Mouse (Mus musculus) intestine, embryonic 14.5 days (tissue): ENCODE measurements around the gene Cacfd1. TPM values are rescaled to one million over a fixed set of nuclear protein-coding genes. Genes with fewer than 3 reads are reported as not detected.

Source experiments
- ATAC-seq: fragments of 200-750 bp; cut with Nextera tagmentation; replicated peaks from 2 replicates; pipeline ENCODE4 v1.8.0; 2017; ENCODE audit warnings: low read depth, moderate number of reproducible peaks, moderate TSS enrichment, moderate library complexity; ENCODE audit not compliant: low FRiP score, low TSS enrichment
- DNase-seq: peaks from one replicate; pipeline ENCODE4 v3.0.0-alpha.2; 2018; ENCODE audit warnings: low spot score
- H3K27ac ChIP-seq: fragments of 300-500 bp; sonication (generic); 2 replicates; pipeline ENCODE4 v1.5.1; 2014; ENCODE audit warnings: low read depth, mild to moderate bottlenecking, control low read depth
- H3K27me3 ChIP-seq: fragments of 300-500 bp; sonication (generic); replicated peaks from 2 replicates; pipeline ENCODE4 v1.6.1; 2014; ENCODE audit warnings: low read length, control low read depth; ENCODE audit not compliant: control insufficient read depth, insufficient read depth
- H3K36me3 ChIP-seq: fragments of 300-500 bp; sonication (generic); 2 replicates; pipeline ENCODE4 v1.6.1; 2014; ENCODE audit warnings: low read length, control low read depth; ENCODE audit not compliant: control insufficient read depth, insufficient read depth
- H3K4me1 ChIP-seq: fragments of 300-500 bp; sonication (generic); replicated peaks from 2 replicates; pipeline ENCODE4 v1.6.1; 2014; ENCODE audit warnings: low read length, control low read depth, mixed read lengths; ENCODE audit not compliant: control insufficient read depth, insufficient read depth
- H3K4me2 ChIP-seq: fragments of 300-500 bp; sonication (generic); 2 replicates; pipeline ENCODE4 v1.6.1; 2014; ENCODE audit warnings: low read length
- H3K4me3 ChIP-seq: fragments of 300-500 bp; sonication (generic); 2 replicates; pipeline ENCODE4 v1.5.1; 2014; ENCODE audit warnings: low read depth, low read length, control low read depth, mixed read lengths
- H3K9ac ChIP-seq: fragments of 300-500 bp; sonication (generic); 2 replicates; pipeline ENCODE4 v1.6.1; 2014; ENCODE audit warnings: mild to moderate bottlenecking, low read length
- H3K9me3 ChIP-seq: fragments of 300-500 bp; sonication (generic); 2 replicates; pipeline ENCODE4 v1.6.1; 2016; ENCODE audit warnings: low read length, control low read depth; ENCODE audit not compliant: control insufficient read depth
- whole genome bisulfite sequencing: fragments of 180-500 bp; shearing (Covaris S2); extraction: QIAGEN DNeasy Blood & Tissue Kit; methylation state at CpG from one replicate; pipeline ENCODE4 v1.1.7; 2014; 5-methylcytosine and 5-hydroxymethylcytosine counted together
- polyA plus RNA-seq: library from polyadenylated mRNA; unstranded; fragments of >200 nt; fragmentation: Nextera tagmentation; extraction: Ambion mirVana; gene quantifications from 2 replicates; pipeline ENCODE4 v1.2.1, GENCODE M21; 2014

Gene Cacfd1
- polyA plus RNA-seq, 1 experiment from 2014 or later, result 55.0 TPM

GRCm38 (mm10) chr2:27045979-27046770, 36.4 kb downstream of the Cacfd1 start:
- H3K4me2 ChIP-seq, result no peak overlapping the region
- no peaks in the 10 kb centered on the region for H3K9me3 ChIP-seq
- no peaks in the 10 kb centered on the region for H3K27me3 ChIP-seq
- ATAC-seq (no peak), DNase-seq (no peak)
- no peak overlapping the region for H3K9ac ChIP-seq
- peak overlapping the region; percentile 6; the same call in 1 of the 2 replicates for H3K27ac ChIP-seq
- H3K4me3 ChIP-seq, result no peak overlapping the region
- H3K36me3 ChIP-seq, result no peaks in the 10 kb centered on the region
- H3K4me1 ChIP-seq, result peaks cover 5% of the 10 kb centered on the region; the same call in 1 of the 2 replicates
- WGBS, result 59% methylated on average over 8 of the region's 8 CpGs

- no peak for ATAC-seq
- no peaks in the 10 kb centered on the region for H3K9me3 ChIP-seq
- H3K4me3 ChIP-seq, result no peak overlapping the region
- peaks cover 5% of the 10 kb centered on the region; the same call in 1 of the 2 replicates for H3K4me1 ChIP-seq
- 53% methylated on average over 6 of the region's 6 CpGs for WGBS
- H3K27ac ChIP-seq, result no peak overlapping the region
- no peaks in the 10 kb centered on the region for H3K27me3 ChIP-seq
- H3K36me3 ChIP-seq, result no peaks in the 10 kb centered on the region
- DNase-seq, result no peak
- no peak overlapping the region for H3K9ac ChIP-seq
- H3K4me2 ChIP-seq, result no peak overlapping the region
These were observed 39.7 kb downstream of the Cacfd1 start for GRCm38 (mm10) chr2:27049408-27049807.

- Histone ChIP-seq H3K9ac (no peak overlapping the region), H3K4me3 (no peak overlapping the region), H3K27me3 (no peaks in the 10 kb centered on the region), H3K36me3 (no peaks in the 10 kb centered on the region), H3K9me3 (no peaks in the 10 kb centered on the region), H3K27ac (no peak overlapping the region), H3K4me2 (0 out of 2 replicates have a peak overlapping the region, but pooled peaks have one; percentile 5), H3K4me1 (peaks cover 5% of the 10 kb centered on the region; the same call in 1 of the 2 replicates)
- ATAC-seq, result no peak
- 25% methylated on average over 4 of the region's 4 CpGs for WGBS
- DNase-seq, result no peak
These were observed 48.5 kb downstream of the Cacfd1 start for GRCm38 (mm10) chr2:27058251-27058650.

- no peak overlapping the region for H3K27ac ChIP-seq
- ATAC-seq, result no peak; the same call in 1 of the 2 replicates
- WGBS, result 16% methylated on average over 12 of the region's 12 CpGs
- no peak overlapping the region for H3K9ac ChIP-seq
- no peaks in the 10 kb centered on the region for H3K36me3 ChIP-seq
- H3K27me3 ChIP-seq, result no peaks in the 10 kb centered on the region
- DNase-seq, result no peak
- H3K4me3 ChIP-seq, result no peak overlapping the region
- no peaks in the 10 kb centered on the region for H3K9me3 ChIP-seq
- 0 out of 2 replicates have a peak overlapping the region, but pooled peaks have one; percentile 5 for H3K4me2 ChIP-seq
- peaks cover 5% of the 10 kb centered on the region; the same call in 1 of the 2 replicates for H3K4me1 ChIP-seq
These were observed 49.0 kb downstream of the Cacfd1 start for GRCm38 (mm10) chr2:27058751-27059150.

GRCm38 (mm10) chr2:27059187-27059586, 49.5 kb downstream of the Cacfd1 start:
- Histone ChIP-seq H3K9ac (no peak overlapping the region), H3K27me3 (no peaks in the 10 kb centered on the region), H3K4me3 (no peak overlapping the region), H3K4me1 (peaks cover 5% of the 10 kb centered on the region; the same call in 1 of the 2 replicates), H3K27ac (no peak overlapping the region), H3K4me2 (no peak overlapping the region), H3K36me3 (no peaks in the 10 kb centered on the region), H3K9me3 (no peaks in the 10 kb centered on the region)
- 65% methylated on average over 9 of the region's 9 CpGs for WGBS
- ATAC-seq (no peak), DNase-seq (no peak)

GRCm38 (mm10) chr2:27067124-27067523, 57.4 kb downstream of the Cacfd1 start:
- WGBS, result 85% methylated on average over 2 of the region's 2 CpGs
- no peaks in the 10 kb centered on the region for H3K9me3 ChIP-seq
- no peak for DNase-seq
- H3K4me3 ChIP-seq, result no peak overlapping the region
- H3K4me1 ChIP-seq, result peaks cover 10% of the 10 kb centered on the region
- H3K27me3 ChIP-seq, result no peaks in the 10 kb centered on the region
- H3K27ac ChIP-seq, result no peak overlapping the region
- no peaks in the 10 kb centered on the region for H3K36me3 ChIP-seq
- ATAC-seq, result no peak
- H3K9ac ChIP-seq, result no peak overlapping the region
- no peak overlapping the region for H3K4me2 ChIP-seq

- Histone ChIP-seq H3K36me3 (no peaks in the 10 kb centered on the region), H3K9me3 (no peaks in the 10 kb centered on the region), H3K4me1 (peaks cover 10% of the 10 kb centered on the region), H3K4me3 (no peak overlapping the region), H3K9ac (no peak overlapping the region), H3K4me2 (no peak overlapping the region), H3K27ac (no peak overlapping the region), H3K27me3 (no peaks in the 10 kb centered on the region)
- DNase-seq (no peak), ATAC-seq (no peak)
- 29% methylated on average over 2 of the region's 2 CpGs for WGBS
These were observed 58.3 kb downstream of the Cacfd1 start for GRCm38 (mm10) chr2:27067996-27068395.

GRCm38 (mm10) chr2:27069646-27070045, 59.9 kb downstream of the Cacfd1 start:
- Histone ChIP-seq H3K36me3 (no peaks in the 10 kb centered on the region), H3K27ac (no peak overlapping the region), H3K9ac (no peak overlapping the region), H3K4me3 (no peak overlapping the region), H3K4me1 (peaks cover 10% of the 10 kb centered on the region), H3K9me3 (no peaks in the 10 kb centered on the region), H3K4me2 (no peak overlapping the region), H3K27me3 (no peaks in the 10 kb centered on the region)
- ATAC-seq (no peak), DNase-seq (no peak)
- 59% methylated on average over 3 of the region's 3 CpGs for WGBS
